Mouse (Mus musculus): ENCODE results near the gene Mymx.

GRCm38 (mm10) chr17:45566031-45566359, 35.9 kb downstream of the Mymx start:
- TF ChIP-seq CTCF (conservative IDR thresholded peaks at IDR 0.05; ENCODE audit: low read length), result no peak
- no peak for TF ChIP-seq POU5F1 (IDR thresholded peaks at IDR 0.05; ENCODE audit: borderline replicate concordance, low read length)
- no peak for TF ChIP-seq NANOG (IDR thresholded peaks at IDR 0.05; ENCODE audit: borderline replicate concordance, low read length)
